Mouse (Mus musculus) small intestine, adult 2 months (tissue): ENCODE results near the gene Capn12. TPM values are rescaled to one million over a fixed set of nuclear protein-coding genes. Genes with fewer than 3 reads are reported as not detected.
A peak's percentile ranks its signal among the peaks of the same experiment; 100 is the strongest.

Experiments
- H3K27ac ChIP-seq: fragments of 200-500 bp; 2 replicates; pipeline ENCODE4 v1.5.1; 2012; ENCODE audit warnings: low read depth, low read length, control low read depth, inconsistent platforms; ENCODE audit not compliant: insufficient read depth
- H3K27me3 ChIP-seq: fragments of 200-500 bp; 2 replicates; pipeline ENCODE4 v1.6.1; 2012; ENCODE audit warnings: mild to moderate bottlenecking, moderate library complexity, low read length, inconsistent platforms; ENCODE audit not compliant: control insufficient read depth, insufficient read depth
- H3K36me3 ChIP-seq: fragments of 200-500 bp; 2 replicates; pipeline ENCODE4 v1.6.1; 2012; ENCODE audit warnings: mild to moderate bottlenecking, low read length, control low read depth, inconsistent platforms; ENCODE audit not compliant: control insufficient read depth, insufficient read depth
- H3K4me1 ChIP-seq: fragments of 200-500 bp; 2 replicates; pipeline ENCODE4 v1.6.1; 2012; ENCODE audit warnings: low read length, inconsistent platforms, mixed read lengths; ENCODE audit not compliant: control insufficient read depth, insufficient read depth, insufficient read length
- H3K4me3 ChIP-seq: fragments of 200-500 bp; 2 replicates; pipeline ENCODE4 v1.5.1; 2012; ENCODE audit warnings: low read depth, mild to moderate bottlenecking, control low read depth, inconsistent platforms, low read length, moderate library complexity
- CTCF ChIP-seq: fragments of 200-500 bp; IDR thresholded peaks from 2 replicates; pipeline ENCODE4 v1.5.1; 2012; ENCODE audit warnings: low read depth, mild to moderate bottlenecking, control low read depth, inconsistent platforms, low read length, moderate library complexity, mixed read lengths; ENCODE audit not compliant: insufficient replicate concordance, insufficient read length; ENCODE audit errors: extremely low read depth
- POLR2A ChIP-seq: fragments of 200-500 bp; IDR thresholded peaks from 2 replicates; pipeline ENCODE4 v1.6.1; 2012; ENCODE audit warnings: low read depth, mild to moderate bottlenecking, control low read depth, inconsistent platforms, low read length, moderate library complexity
- WGBS: fragments of 180-500 bp; shearing (Covaris S2); methylation state at CpG from one replicate; pipeline ENCODE4 v1.1.7; 2018; 5-methylcytosine and 5-hydroxymethylcytosine counted together
- polyA plus RNA-seq: library from polyadenylated mRNA; depleted of rRNA; stranded (reverse); fragments of >200 nt; gene quantifications from 2 replicates; pipeline ENCODE4 v1.2.3, GENCODE M21; 2012; rRNA removed

Gene Capn12
- polyA plus RNA-seq: 0.08 and 0.10 TPM in 2 replicates

- no peak for TF ChIP-seq CTCF
- TF ChIP-seq POLR2A: no peak
- 47% methylated on average over 13 of the region's 13 CpGs for WGBS
- no peaks in the 10 kb centered on the region for H3K36me3 ChIP-seq
- H3K27me3 ChIP-seq: no peaks in the 10 kb centered on the region
- no peaks in the 10 kb centered on the region for H3K4me1 ChIP-seq
- no peak within 1 kb of the TSS for H3K27ac ChIP-seq
- H3K4me3 ChIP-seq: no peak within 1 kb of the TSS
Observed at GRCm38 (mm10) chr7:28881199-28881598, at the start of gene Capn12. Capn12 (plus strand) TSS chr7:28881422.

- no peaks in the 10 kb centered on the region for H3K27me3 ChIP-seq
- H3K36me3 ChIP-seq: peaks cover 32% of the 10 kb centered on the region
- WGBS: 19% methylated on average over 6 of the region's 6 CpGs
- peaks cover 22% of the 10 kb centered on the region for H3K4me1 ChIP-seq
- peak overlapping the region; percentile 47 for H3K4me3 ChIP-seq
- peak overlapping the region; percentile 99 for H3K27ac ChIP-seq
- TF ChIP-seq POLR2A (peak; percentile 74), CTCF (no peak)
Observed at GRCm38 (mm10) chr7:28832137-28832536, 49.1 kb upstream of the Capn12 start.

DNA sequence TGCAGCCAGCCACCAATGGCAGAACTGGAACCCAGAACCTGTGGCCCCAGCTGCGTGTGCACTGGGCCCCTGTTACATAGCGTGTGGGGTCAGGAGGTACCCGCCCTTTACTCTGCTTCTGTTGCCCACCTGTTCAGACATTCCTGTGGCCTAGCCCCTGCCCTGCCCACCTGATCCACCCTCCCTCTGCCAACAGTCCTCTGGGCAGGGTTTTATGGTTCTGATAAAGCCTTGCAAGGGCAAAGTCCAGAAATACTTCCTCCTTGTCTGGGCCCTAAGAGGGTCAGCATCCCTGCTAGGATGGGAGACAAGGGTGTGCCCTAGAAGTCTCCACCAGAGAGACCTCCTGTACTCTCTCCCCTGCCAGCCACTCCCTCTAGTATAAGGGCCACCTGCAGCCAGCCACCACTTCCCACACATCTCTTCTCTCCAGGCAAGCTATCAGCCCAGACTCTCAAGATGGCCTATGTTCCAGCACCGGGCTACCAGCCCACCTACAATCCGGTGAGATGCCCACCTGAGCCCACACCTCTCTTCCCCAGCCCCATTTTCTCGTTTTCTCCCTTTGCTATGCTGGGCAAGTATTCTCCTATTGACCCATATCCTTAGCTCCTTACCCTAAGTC, 47.4 kb upstream of the Capn12 start, which contains the start of gene Lgals4:
Gene Lgals4, plus strand, starts transcription at position 132 of the 625 bp plus-strand sequence.
- Histone ChIP-seq H3K27me3 (no peaks in the 10 kb centered on the region), H3K4me1 (peaks cover 22% of the 10 kb centered on the region), H3K27ac (peak within 1 kb of the TSS; percentile 99), H3K4me3 (peak within 1 kb of the TSS; percentile 75), H3K36me3 (peaks cover 39% of the 10 kb centered on the region)
- whole genome bisulfite sequencing: 32% methylated on average over 6 of the region's 6 CpGs
- TF ChIP-seq CTCF (no peak), POLR2A (peak; percentile 92)

DNA sequence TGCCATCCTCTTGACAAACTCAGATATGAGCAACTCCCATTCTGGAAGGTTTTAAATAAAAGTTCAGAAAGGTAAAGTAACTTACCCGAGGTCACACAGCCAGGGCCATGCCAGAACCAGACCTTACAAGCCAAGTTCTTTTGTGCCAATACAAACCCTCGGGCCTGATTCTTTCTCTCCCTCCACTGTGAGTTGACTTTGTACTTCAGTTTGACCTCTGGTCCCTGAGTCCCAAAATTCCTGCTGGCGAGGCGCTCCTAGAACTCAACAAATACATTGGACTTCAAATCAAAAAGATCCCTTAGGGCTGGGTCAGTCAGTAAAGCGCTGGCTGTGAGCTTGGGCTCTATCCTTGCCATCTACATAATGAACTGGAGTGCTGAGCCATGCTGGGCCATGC, 44.3 kb upstream of the Capn12 start:
- H3K27me3 ChIP-seq: no peaks in the 10 kb centered on the region
- H3K4me1 ChIP-seq: peaks cover 15% of the 10 kb centered on the region
- H3K27ac ChIP-seq: peak overlapping the region; percentile 96
- 40% methylated on average over 5 of the region's 5 CpGs for WGBS
- H3K36me3 ChIP-seq: peaks cover 51% of the 10 kb centered on the region
- no peak for TF ChIP-seq POLR2A
- TF ChIP-seq CTCF: no peak
- peak overlapping the region; percentile 60 for H3K4me3 ChIP-seq

DNA sequence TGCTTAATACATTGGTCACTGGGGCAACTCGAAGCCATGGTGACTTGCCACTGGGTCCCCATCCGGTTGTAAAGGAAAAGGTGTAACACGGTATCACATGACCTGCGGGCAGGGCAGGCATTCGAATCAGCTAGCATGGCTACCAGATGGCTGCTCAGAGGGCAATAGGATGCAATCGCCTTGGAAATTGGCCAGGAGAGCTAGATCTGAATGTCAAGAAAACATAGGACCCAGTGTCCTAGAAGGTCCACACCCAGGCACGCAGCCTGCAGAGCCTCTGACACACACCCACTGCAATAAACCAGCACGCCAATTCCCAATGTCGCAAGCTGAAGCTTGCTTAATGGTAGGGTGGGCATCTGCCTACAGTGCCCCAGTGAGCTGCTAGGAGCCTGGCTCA, 42.9 kb upstream of the Capn12 start:
- Histone ChIP-seq H3K4me1 (peaks cover 16% of the 10 kb centered on the region), H3K27me3 (no peaks in the 10 kb centered on the region), H3K36me3 (peaks cover 51% of the 10 kb centered on the region), H3K27ac (peak overlapping the region; percentile 97), H3K4me3 (peak overlapping the region; percentile 39)
- no peak for TF ChIP-seq POLR2A
- TF ChIP-seq CTCF: no peak
- 30% methylated on average over 9 of the region's 9 CpGs for WGBS

- Histone ChIP-seq H3K27ac (no peak overlapping the region), H3K4me1 (peaks cover 20% of the 10 kb centered on the region; the same call in 1 of the 2 replicates), H3K4me3 (no peak overlapping the region), H3K27me3 (no peaks in the 10 kb centered on the region), H3K36me3 (no peaks in the 10 kb centered on the region)
- 88% methylated on average over 1 of the region's 1 CpGs for WGBS
- TF ChIP-seq CTCF (no peak), POLR2A (no peak)
Observed at GRCm38 (mm10) chr7:28847273-28847672, 33.9 kb upstream of the Capn12 start.

DNA sequence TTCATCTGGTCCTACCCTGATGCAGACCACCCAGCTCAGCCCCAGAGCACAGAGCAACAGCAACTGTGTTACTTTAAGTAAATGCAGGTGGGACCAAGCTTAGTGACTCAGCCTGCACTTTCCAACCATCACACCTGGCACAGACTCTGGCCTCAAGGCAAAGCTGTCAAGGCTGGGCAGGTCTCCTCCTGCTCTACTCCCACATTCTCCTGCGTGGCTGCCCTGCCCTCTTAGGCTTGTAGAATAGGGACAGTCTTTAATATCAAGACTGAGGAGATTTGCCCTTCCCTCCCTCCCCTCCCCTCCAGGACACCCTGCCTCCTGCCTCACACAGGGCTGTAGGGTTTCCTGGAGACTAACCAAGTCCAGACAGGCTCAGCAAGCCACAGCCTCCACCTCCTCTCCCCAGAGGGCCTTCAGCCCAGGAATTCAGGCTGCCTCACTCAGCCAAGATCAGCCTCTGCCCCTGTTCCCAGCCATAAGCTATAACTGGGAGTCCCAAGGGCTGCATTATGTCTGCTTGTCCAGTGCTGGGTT, 31.5 kb upstream of the Capn12 start:
- H3K4me3 ChIP-seq: no peak overlapping the region
- H3K4me1 ChIP-seq: peaks cover 20% of the 10 kb centered on the region; the same call in 1 of the 2 replicates
- no peaks in the 10 kb centered on the region for H3K36me3 ChIP-seq
- H3K27ac ChIP-seq: peak overlapping the region; percentile 80
- no peak for TF ChIP-seq CTCF
- TF ChIP-seq POLR2A: no peak
- WGBS: 17% methylated on average over 1 of the region's 1 CpGs
- no peaks in the 10 kb centered on the region for H3K27me3 ChIP-seq
